Mouse (Mus musculus) stomach, postnatal 0 days (tissue): ENCODE results near the gene Slit3.

ENCODE experiments used
- CTCF ChIP-seq: IDR thresholded peaks from 2 replicates; pipeline ENCODE4 v1.5.1; 2016; ENCODE audit warnings: antibody characterized with exemption, low read depth, mild to moderate bottlenecking, moderate library complexity
- EP300 ChIP-seq: optimal IDR thresholded peaks from 2 replicates; pipeline ENCODE3; 2016; ENCODE audit warnings: antibody characterized with exemption

DNA sequence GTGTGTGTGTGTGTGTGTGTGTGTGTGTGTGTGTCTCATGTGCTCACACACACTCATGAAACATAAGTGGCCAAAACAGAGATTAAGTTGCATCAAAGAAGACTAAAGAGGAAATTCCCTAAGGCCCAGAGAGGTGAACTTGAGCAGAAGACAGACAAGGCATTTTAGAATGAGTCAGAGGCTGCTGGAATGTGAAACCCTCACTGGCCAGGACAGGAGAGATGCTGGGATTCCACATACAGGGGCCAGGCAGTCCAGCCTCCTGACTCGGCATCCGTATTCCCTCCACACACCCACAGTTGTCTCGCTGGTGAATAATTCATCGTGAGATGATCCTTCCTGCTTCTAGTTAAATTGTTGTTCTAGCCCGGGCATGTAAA lies 352.6 kb downstream of the Slit3 start:
- no peak for TF ChIP-seq CTCF
- TF ChIP-seq EP300 = no peak
